Mouse (Mus musculus): ENCODE results near the gene Ptger1.

- TF ChIP-seq POLR2A (IDR thresholded peaks at IDR 0.05; ENCODE audit: insufficient read length, low read depth) (no peak), POLR2AphosphoS2 (IDR thresholded peaks at IDR 0.05; ENCODE audit: insufficient read length, low read depth) (no peak), CEBPB (IDR thresholded peaks at IDR 0.05; ENCODE audit: insufficient read depth, poor library complexity, severe bottlenecking) (no peak), MYOD1 (IDR thresholded peaks at IDR 0.05; ENCODE audit: control insufficient read depth in 1 of 3, insufficient read length in 2 of 3, low read depth in 2 of 3) (no peak), USF1 (IDR thresholded peaks at IDR 0.05; ENCODE audit: low read depth) (no peak), TCF12 (IDR thresholded peaks at IDR 0.05; ENCODE audit: insufficient read depth, poor library complexity, severe bottlenecking) (no peak), MAX (IDR thresholded peaks at IDR 0.05; ENCODE audit: low read depth) (no peak), MYOG (IDR thresholded peaks at IDR 0.05; ENCODE audit: control insufficient read depth in 1 of 3, insufficient read depth in 1 of 3, insufficient read length in 2 of 3, low read depth in 2 of 3) (no peak), TCF3 (IDR thresholded peaks at IDR 0.05; ENCODE audit: insufficient read length, low read depth) (no peak), E2F4 (IDR thresholded peaks at IDR 0.05; ENCODE audit: insufficient read depth) (no peak)
These were observed 49.3 kb downstream of the Ptger1 start for GRCm38 (mm10) chr8:83715771-83716170.

Data from myocyte (in vitro differentiated cells).